Mouse (Mus musculus): ENCODE data around the gene Sprr2a3. TPM values are rescaled to one million over a fixed set of nuclear protein-coding genes. Genes with fewer than 3 reads are reported as not detected.

Sprr2a3 gene
- not detected for polyA plus RNA-seq (2017; shearing (Covaris generic))

GRCm38 (mm10) chr3:92285101-92285500 is at the start of gene Sprr2a3:
TSS of gene Sprr2a3 (plus strand) at chr3:92285417.

DNA sequence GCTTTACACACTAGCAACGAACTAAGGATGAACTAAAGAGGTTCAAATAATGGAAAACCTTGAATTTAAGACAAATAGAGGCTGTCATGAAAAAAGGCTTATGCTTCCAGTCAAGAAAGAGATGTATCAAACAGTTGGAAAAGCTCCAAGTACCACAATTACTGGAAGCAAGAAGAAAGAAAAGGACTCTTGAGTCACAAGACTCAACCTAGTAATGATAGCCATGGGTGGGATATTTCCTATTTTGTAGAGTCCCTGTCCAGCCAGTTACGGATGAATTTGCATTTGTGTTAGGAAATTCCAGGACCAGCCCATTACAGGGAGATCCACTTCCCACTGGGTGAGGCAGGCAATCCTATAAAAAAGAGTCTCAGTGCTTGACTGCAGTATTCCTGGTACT is 31.1 kb downstream of the Sprr2a3 start, which contains the start of gene Sprr2b:
TSS of gene Sprr2b (plus strand) at position 301 of the 400 bp plus-strand sequence.

GRCm38 (mm10) chr3:92338840-92339239 is 53.6 kb downstream of the Sprr2a3 start, which contains the start of gene Sprr2d:
TSS of gene Sprr2d (plus strand) at chr3:92339140.

Other genes with a start within 250 kb of the Sprr2a3 start
- gene Lor, start 202.3 kb upstream of the Sprr2a3 start, polyA plus RNA-seq (2017; shearing (Covaris generic)): not detected
- gene Prr9, start 161.5 kb upstream of the Sprr2a3 start, polyA plus RNA-seq (2017; shearing (Covaris generic)): not detected
- not detected for gene Lelp1, start 142.7 kb upstream of the Sprr2a3 start, polyA plus RNA-seq (2017; shearing (Covaris generic))
- not detected for gene Sprr2a1, start 69.6 kb upstream of the Sprr2a3 start, polyA plus RNA-seq (2017; shearing (Covaris generic))
- not detected for gene Sprr2a2, start 69.5 kb upstream of the Sprr2a3 start, polyA plus RNA-seq (2017; shearing (Covaris generic))
- not detected for gene Sprr2b, start 31.2 kb downstream of the Sprr2a3 start, polyA plus RNA-seq (2017; shearing (Covaris generic))
- not detected for gene Sprr2d, start 53.7 kb downstream of the Sprr2a3 start, polyA plus RNA-seq (2017; shearing (Covaris generic))
- not detected for gene Sprr2e, start 66.7 kb downstream of the Sprr2a3 start, polyA plus RNA-seq (2017; shearing (Covaris generic))
- gene Sprr2f, start 79.8 kb downstream of the Sprr2a3 start, polyA plus RNA-seq (2017; shearing (Covaris generic)): not detected
- not detected for gene Sprr2h, start 100.3 kb downstream of the Sprr2a3 start, polyA plus RNA-seq (2017; shearing (Covaris generic))
- not detected for gene Sprr2i, start 122.6 kb downstream of the Sprr2a3 start, polyA plus RNA-seq (2017; shearing (Covaris generic))
- gene Sprr2j-ps, start 132.7 kb downstream of the Sprr2a3 start, polyA plus RNA-seq (2017; shearing (Covaris generic)): not detected
- gene Gm9774, start 144.0 kb downstream of the Sprr2a3 start, polyA plus RNA-seq (2017; shearing (Covaris generic)): 24.6 TPM
- not detected for gene Sprr2k, start 147.2 kb downstream of the Sprr2a3 start, polyA plus RNA-seq (2017; shearing (Covaris generic))
- not detected for gene Sprr1b, start 153.4 kb downstream of the Sprr2a3 start, polyA plus RNA-seq (2017; shearing (Covaris generic))
- not detected for gene Sprr3, start 173.3 kb downstream of the Sprr2a3 start, polyA plus RNA-seq (2017; shearing (Covaris generic))
- not detected for gene Sprr1a, start 200.5 kb downstream of the Sprr2a3 start, polyA plus RNA-seq (2017; shearing (Covaris generic))
- not detected for gene Sprr4, start 215.1 kb downstream of the Sprr2a3 start, polyA plus RNA-seq (2017; shearing (Covaris generic))
- gene 2310046K23Rik, start 249.1 kb downstream of the Sprr2a3 start, polyA plus RNA-seq (2017; shearing (Covaris generic)): not detected

Measured in CD4-positive, CD25-positive, alpha-beta regulatory T cell (primary cell).